Mouse (Mus musculus): Measurements from ENCODE around the gene Cldn7. TPM values are rescaled to one million over a fixed set of nuclear protein-coding genes. Genes with fewer than 3 reads are reported as not detected.
A peak's percentile ranks its signal among the peaks of the same experiment; 100 is the strongest.

Gene Cldn7
- polyA plus RNA-seq, 1 experiment from 2014 or later: 0.40 TPM

- no peaks in the 10 kb centered on the region for H3K27me3 ChIP-seq (ENCODE audit: control insufficient read depth, insufficient read depth, low read depth, low read length)
- under 1% methylated on average over 25 of the region's 44 CpGs for WGBS
- peaks cover 7% of the 10 kb centered on the region for H3K36me3 ChIP-seq (ENCODE audit: control insufficient read depth, insufficient read depth, low read length)
- peak overlapping the region; percentile 90 for H3K27ac ChIP-seq (ENCODE audit: low read length)
- no peaks in the 10 kb centered on the region for H3K9me3 ChIP-seq (replicated peaks; ENCODE audit: control insufficient read depth, low read length, poor library complexity, severe bottlenecking)
- peak overlapping the region; percentile 81 for H3K4me2 ChIP-seq (ENCODE audit: low read length)
- peak overlapping the region; percentile 90 for H3K9ac ChIP-seq (ENCODE audit: low read depth, low read length)
- H3K4me1 ChIP-seq (ENCODE audit: control insufficient read depth, insufficient read depth, low read length): peaks cover 36% of the 10 kb centered on the region
- H3K4me3 ChIP-seq (ENCODE audit: low read depth, low read length): peak overlapping the region; percentile 90
- ATAC-seq: no peak
Observed at GRCm38 (mm10) chr11:69997070-69997509, 32.5 kb downstream of the Cldn7 start.

DNA sequence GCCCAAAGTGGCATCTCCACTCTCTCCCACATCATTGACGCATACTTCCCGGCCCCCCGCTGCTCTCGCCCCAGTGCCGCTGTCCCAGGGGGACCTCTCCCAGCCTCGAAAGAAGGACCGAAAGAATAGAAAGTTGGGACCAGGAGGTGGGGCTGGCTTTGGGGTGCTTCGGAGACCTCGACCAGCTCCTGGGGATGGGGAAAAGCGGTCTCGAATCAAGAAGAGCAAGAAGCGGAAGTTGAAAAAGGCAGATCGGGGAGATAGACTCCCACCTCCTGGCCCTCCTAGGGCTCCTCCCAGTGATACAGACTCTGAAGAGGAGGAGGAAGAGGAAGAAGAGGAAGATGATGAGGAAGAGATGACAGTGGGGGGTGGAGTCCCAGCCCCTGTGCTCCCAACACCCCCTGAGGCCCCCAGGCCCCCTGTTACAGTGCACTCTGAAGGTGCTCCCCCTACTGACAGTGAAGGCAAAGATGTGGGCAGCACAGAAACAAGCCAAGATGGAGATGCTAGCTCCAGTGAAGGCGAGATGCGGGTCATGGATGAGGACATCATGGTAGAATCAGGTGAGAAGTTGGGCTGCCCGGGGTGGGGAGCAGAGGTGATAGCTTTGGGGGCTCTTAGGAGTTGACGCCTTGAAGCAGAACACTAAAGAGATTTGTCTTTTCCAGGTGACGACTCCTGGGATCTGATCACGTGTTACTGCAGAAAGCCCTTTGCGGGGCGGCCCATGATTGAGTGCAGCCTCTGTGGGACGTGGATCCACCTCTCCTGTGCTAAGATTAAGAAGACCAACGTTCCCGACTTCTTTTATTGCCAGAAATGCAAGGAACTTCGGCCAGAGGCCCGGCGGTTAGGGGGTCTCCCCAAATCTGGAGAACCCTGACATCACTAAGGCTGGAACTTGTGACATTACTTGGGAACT, 34.2 kb downstream of the Cldn7 start:
- Histone ChIP-seq H3K4me1 (ENCODE audit: control insufficient read depth, insufficient read depth, low read length) (peaks cover 44% of the 10 kb centered on the region), H3K36me3 (ENCODE audit: control insufficient read depth, insufficient read depth, low read length) (peaks cover 7% of the 10 kb centered on the region), H3K4me2 (ENCODE audit: low read length) (no peak overlapping the region), H3K27me3 (ENCODE audit: control insufficient read depth, insufficient read depth, low read depth, low read length) (no peaks in the 10 kb centered on the region), H3K9me3 (replicated peaks; ENCODE audit: control insufficient read depth, low read length, poor library complexity, severe bottlenecking) (no peaks in the 10 kb centered on the region), H3K27ac (ENCODE audit: low read length) (no peak overlapping the region), H3K4me3 (ENCODE audit: low read depth, low read length) (no peak overlapping the region), H3K9ac (ENCODE audit: low read depth, low read length) (no peak overlapping the region)
- 91% methylated on average over 27 of the region's 27 CpGs for WGBS
- no peak for ATAC-seq

DNA sequence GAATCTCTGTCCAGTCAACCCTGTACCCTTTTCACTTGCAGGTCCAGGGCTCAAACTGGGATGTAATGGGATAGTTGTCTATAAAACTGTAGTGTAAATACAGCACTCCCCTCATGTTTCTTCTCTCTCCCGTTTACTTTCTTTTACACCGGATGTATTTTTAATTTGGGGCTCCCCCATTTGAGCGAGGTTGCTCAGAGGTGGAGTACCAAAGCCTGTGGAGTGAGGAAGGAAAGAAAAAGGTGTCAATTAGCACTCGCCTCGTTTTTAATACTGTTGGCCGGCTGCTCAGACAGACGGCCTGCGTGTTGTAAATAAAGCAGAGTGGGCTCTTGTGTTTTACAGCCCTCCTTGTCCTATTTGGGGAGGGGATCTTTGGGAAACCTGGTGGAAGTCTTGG, 35.1 kb downstream of the Cldn7 start:
- Histone ChIP-seq H3K4me2 (ENCODE audit: low read length) (no peak overlapping the region), H3K9ac (ENCODE audit: low read depth, low read length) (no peak overlapping the region), H3K4me3 (ENCODE audit: low read depth, low read length) (no peak overlapping the region; the same call in 1 of the 2 replicates), H3K27ac (ENCODE audit: low read length) (peak overlapping the region; percentile 98), H3K9me3 (replicated peaks; ENCODE audit: control insufficient read depth, low read length, poor library complexity, severe bottlenecking) (no peaks in the 10 kb centered on the region), H3K36me3 (ENCODE audit: control insufficient read depth, insufficient read depth, low read length) (peaks cover 7% of the 10 kb centered on the region), H3K4me1 (ENCODE audit: control insufficient read depth, insufficient read depth, low read length) (peaks cover 44% of the 10 kb centered on the region), H3K27me3 (ENCODE audit: control insufficient read depth, insufficient read depth, low read depth, low read length) (no peaks in the 10 kb centered on the region)
- WGBS: 87% methylated on average over 8 of the region's 8 CpGs
- no peak for ATAC-seq

- Histone ChIP-seq H3K4me2 (ENCODE audit: low read length) (peak within 1 kb of the TSS; percentile 99), H3K27ac (ENCODE audit: low read length) (peak within 1 kb of the TSS; percentile 98), H3K9ac (ENCODE audit: low read depth, low read length) (peak within 1 kb of the TSS; percentile 90), H3K27me3 (ENCODE audit: control insufficient read depth, insufficient read depth, low read depth, low read length) (no peaks in the 10 kb centered on the region), H3K36me3 (ENCODE audit: control insufficient read depth, insufficient read depth, low read length) (peaks cover 7% of the 10 kb centered on the region), H3K4me3 (ENCODE audit: low read depth, low read length) (peak within 1 kb of the TSS; percentile 89), H3K4me1 (ENCODE audit: control insufficient read depth, insufficient read depth, low read length) (peaks cover 42% of the 10 kb centered on the region), H3K9me3 (replicated peaks; ENCODE audit: control insufficient read depth, low read length, poor library complexity, severe bottlenecking) (no peaks in the 10 kb centered on the region)
- under 1% methylated on average over 47 of the region's 48 CpGs for WGBS
- ATAC-seq: peak; percentile 67
Observed at GRCm38 (mm10) chr11:70000396-70000898, 35.9 kb downstream of the Cldn7 start, which contains the start of gene Dvl2. Dvl2 (plus strand) TSS chr11:70000595.

GRCm38 (mm10) chr11:70001159-70001558, 36.6 kb downstream of the Cldn7 start:
- no peak for ATAC-seq
- peak overlapping the region; percentile 98 for H3K27ac ChIP-seq (ENCODE audit: low read length)
- H3K27me3 ChIP-seq (ENCODE audit: control insufficient read depth, insufficient read depth, low read depth, low read length): no peaks in the 10 kb centered on the region
- H3K4me2 ChIP-seq (ENCODE audit: low read length): peak overlapping the region; percentile 99
- peaks cover 42% of the 10 kb centered on the region for H3K4me1 ChIP-seq (ENCODE audit: control insufficient read depth, insufficient read depth, low read length)
- peaks cover 12% of the 10 kb centered on the region for H3K36me3 ChIP-seq (ENCODE audit: control insufficient read depth, insufficient read depth, low read length)
- WGBS: 13% methylated on average over 8 of the region's 8 CpGs
- H3K9me3 ChIP-seq (replicated peaks; ENCODE audit: control insufficient read depth, low read length, poor library complexity, severe bottlenecking): no peaks in the 10 kb centered on the region
- H3K9ac ChIP-seq (ENCODE audit: low read depth, low read length): peak overlapping the region; percentile 90
- H3K4me3 ChIP-seq (ENCODE audit: low read depth, low read length): peak overlapping the region; percentile 89

DNA sequence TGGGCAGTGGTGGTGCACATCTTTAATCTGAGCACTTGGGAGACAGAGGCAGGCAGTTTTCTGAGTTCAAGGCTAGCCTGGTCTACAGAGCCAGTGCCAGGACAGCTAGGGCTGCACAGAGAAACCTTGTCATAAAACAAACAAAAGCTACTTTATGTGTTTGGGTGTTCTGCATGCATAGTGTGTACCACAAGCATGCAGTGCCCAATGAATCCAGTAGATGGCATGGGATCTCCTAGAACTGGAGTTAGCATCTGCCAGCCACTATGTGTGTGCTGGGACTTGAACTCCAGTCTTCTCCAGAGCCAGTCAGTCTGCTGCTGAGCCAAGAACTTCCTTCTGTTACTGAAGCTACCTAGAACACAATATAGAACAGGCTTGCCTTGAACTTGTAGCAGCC, 37.3 kb downstream of the Cldn7 start:
- Histone ChIP-seq H3K4me2 (ENCODE audit: low read length) (peak overlapping the region; percentile 99), H3K27ac (ENCODE audit: low read length) (no peak overlapping the region), H3K4me3 (ENCODE audit: low read depth, low read length) (peak overlapping the region; percentile 89), H3K9me3 (replicated peaks; ENCODE audit: control insufficient read depth, low read length, poor library complexity, severe bottlenecking) (no peaks in the 10 kb centered on the region), H3K27me3 (ENCODE audit: control insufficient read depth, insufficient read depth, low read depth, low read length) (no peaks in the 10 kb centered on the region), H3K9ac (ENCODE audit: low read depth, low read length) (no peak overlapping the region), H3K4me1 (ENCODE audit: control insufficient read depth, insufficient read depth, low read length) (peaks cover 42% of the 10 kb centered on the region), H3K36me3 (ENCODE audit: control insufficient read depth, insufficient read depth, low read length) (peaks cover 18% of the 10 kb centered on the region)
- no peak for ATAC-seq

GRCm38 (mm10) chr11:70002471-70002870, 37.9 kb downstream of the Cldn7 start:
- H3K4me2 ChIP-seq (ENCODE audit: low read length): peak overlapping the region; percentile 99
- ATAC-seq: no peak
- 95% methylated on average over 2 of the region's 2 CpGs for whole genome bisulfite sequencing
- H3K4me3 ChIP-seq (ENCODE audit: low read depth, low read length): peak overlapping the region; percentile 89; the same call in 1 of the 2 replicates
- no peak overlapping the region for H3K27ac ChIP-seq (ENCODE audit: low read length)
- H3K9me3 ChIP-seq (replicated peaks; ENCODE audit: control insufficient read depth, low read length, poor library complexity, severe bottlenecking): no peaks in the 10 kb centered on the region
- peak overlapping the region; percentile 2; the same call in 1 of the 2 replicates for H3K9ac ChIP-seq (ENCODE audit: low read depth, low read length)
- H3K4me1 ChIP-seq (ENCODE audit: control insufficient read depth, insufficient read depth, low read length): peaks cover 41% of the 10 kb centered on the region
- no peaks in the 10 kb centered on the region for H3K27me3 ChIP-seq (ENCODE audit: control insufficient read depth, insufficient read depth, low read depth, low read length)
- peaks cover 24% of the 10 kb centered on the region for H3K36me3 ChIP-seq (ENCODE audit: control insufficient read depth, insufficient read depth, low read length)

DNA sequence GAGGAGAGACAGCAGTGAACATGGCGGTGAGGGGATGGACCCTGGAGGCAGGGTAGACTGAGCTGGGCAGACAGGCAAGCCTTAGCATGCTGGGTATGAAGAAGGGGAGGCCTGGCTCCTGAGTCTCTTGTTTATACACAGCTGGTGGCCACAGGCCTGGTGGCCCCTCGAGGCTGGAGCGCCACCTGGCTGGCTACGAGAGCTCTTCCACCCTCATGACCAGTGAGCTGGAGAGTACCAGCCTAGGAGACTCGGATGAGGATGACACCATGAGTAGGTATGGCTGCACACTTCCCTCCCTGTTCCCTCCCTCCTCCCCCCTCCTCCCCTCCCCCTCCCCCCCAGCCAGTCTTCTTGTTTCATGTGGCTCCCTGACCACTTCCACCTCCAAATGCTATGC, 40.9 kb downstream of the Cldn7 start:
- H3K9ac ChIP-seq (ENCODE audit: low read depth, low read length): no peak overlapping the region
- peaks cover 30% of the 10 kb centered on the region for H3K4me1 ChIP-seq (ENCODE audit: control insufficient read depth, insufficient read depth, low read length)
- no peak for ATAC-seq
- H3K27ac ChIP-seq (ENCODE audit: low read length): no peak overlapping the region
- H3K27me3 ChIP-seq (ENCODE audit: control insufficient read depth, insufficient read depth, low read depth, low read length): no peaks in the 10 kb centered on the region
- no peak overlapping the region for H3K4me2 ChIP-seq (ENCODE audit: low read length)
- H3K9me3 ChIP-seq (replicated peaks; ENCODE audit: control insufficient read depth, low read length, poor library complexity, severe bottlenecking): no peaks in the 10 kb centered on the region
- 53% methylated on average over 5 of the region's 5 CpGs for WGBS
- H3K4me3 ChIP-seq (ENCODE audit: low read depth, low read length): no peak overlapping the region
- peaks cover 46% of the 10 kb centered on the region for H3K36me3 ChIP-seq (ENCODE audit: control insufficient read depth, insufficient read depth, low read length)

DNA sequence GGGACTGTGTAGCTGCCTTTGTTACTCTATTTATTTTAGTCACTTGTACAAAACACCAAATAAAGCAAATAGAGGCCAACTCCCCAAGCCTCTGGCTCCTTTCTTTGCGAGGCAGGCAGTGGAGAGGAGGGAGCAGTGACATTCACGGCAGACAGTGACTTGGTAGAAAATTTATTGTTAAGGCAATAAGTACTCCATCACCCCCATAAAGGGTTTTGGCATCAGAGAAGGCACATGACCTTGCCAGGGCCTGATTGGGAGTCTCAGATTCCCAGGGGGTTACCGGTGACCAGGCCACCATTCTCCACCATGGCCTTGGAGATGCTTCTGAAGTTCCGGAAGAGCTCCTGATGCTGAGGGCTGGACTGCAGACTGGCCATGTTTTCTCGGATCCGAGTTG, 45.5 kb downstream of the Cldn7 start:
- H3K9ac ChIP-seq (ENCODE audit: low read depth, low read length): no peak overlapping the region
- no peak overlapping the region for H3K4me3 ChIP-seq (ENCODE audit: low read depth, low read length)
- H3K27me3 ChIP-seq (ENCODE audit: control insufficient read depth, insufficient read depth, low read depth, low read length): no peaks in the 10 kb centered on the region
- no peaks in the 10 kb centered on the region for H3K9me3 ChIP-seq (replicated peaks; ENCODE audit: control insufficient read depth, low read length, poor library complexity, severe bottlenecking)
- H3K27ac ChIP-seq (ENCODE audit: low read length): no peak overlapping the region
- H3K4me1 ChIP-seq (ENCODE audit: control insufficient read depth, insufficient read depth, low read length): peaks cover 8% of the 10 kb centered on the region
- no peak for ATAC-seq
- WGBS: 92% methylated on average over 6 of the region's 6 CpGs
- peaks cover 63% of the 10 kb centered on the region for H3K36me3 ChIP-seq (ENCODE audit: control insufficient read depth, insufficient read depth, low read length)
- no peak overlapping the region for H3K4me2 ChIP-seq (ENCODE audit: low read length)

Measured in midbrain, embryonic 16.5 days (tissue).